Mouse (Mus musculus): ENCODE measurements around the gene U90926. TPM values are rescaled to one million over a fixed set of nuclear protein-coding genes. Genes with fewer than 3 reads are reported as not detected.

The U90926 gene
- polyA plus RNA-seq, 1 experiment from 2014 or later, result not detected

Other genes with a start within 250 kb of the U90926 start
- not detected in 2 replicates for gene Odaph, start 227.9 kb downstream of the U90926 start, polyA plus RNA-seq (2014; fragmentation: Nextera tagmentation; extraction: Ambion mirVana)
- gene Cdkl2, start 171.5 kb downstream of the U90926 start, polyA plus RNA-seq (2014; fragmentation: Nextera tagmentation; extraction: Ambion mirVana), result 3.9 and 7.6 TPM in 2 replicates
- 351 and 398 TPM in 2 replicates for gene G3bp2, start 131.7 kb downstream of the U90926 start, polyA plus RNA-seq (2014; fragmentation: Nextera tagmentation; extraction: Ambion mirVana)
- 30.1 and 32.0 TPM in 2 replicates for gene Uso1, start 77.5 kb downstream of the U90926 start, polyA plus RNA-seq (2014; fragmentation: Nextera tagmentation; extraction: Ambion mirVana)
- gene Ppef2, start 40.9 kb upstream of the U90926 start, polyA plus RNA-seq (2014; fragmentation: Nextera tagmentation; extraction: Ambion mirVana), result 0.25 and 0.36 TPM in 2 replicates
- 8.8 and 10.0 TPM in 2 replicates for gene Naaa, start 62.8 kb upstream of the U90926 start, polyA plus RNA-seq (2014; fragmentation: Nextera tagmentation; extraction: Ambion mirVana)
- 28.6 and 33.2 TPM in 2 replicates for gene Sdad1, start 95.1 kb upstream of the U90926 start, polyA plus RNA-seq (2014; fragmentation: Nextera tagmentation; extraction: Ambion mirVana)
- not detected in 2 replicates for gene Cxcl9, start 112.7 kb upstream of the U90926 start, polyA plus RNA-seq (2014; fragmentation: Nextera tagmentation; extraction: Ambion mirVana)
- 2.9 and 4.9 TPM in 2 replicates for gene Art3, start 116.4 kb upstream of the U90926 start, polyA plus RNA-seq (2014; fragmentation: Nextera tagmentation; extraction: Ambion mirVana)
- gene Cxcl10, start 133.5 kb upstream of the U90926 start, polyA plus RNA-seq (2014; fragmentation: Nextera tagmentation; extraction: Ambion mirVana), result 0.44 TPM in 1 of 2 replicates, not detected in the other
- gene Nup54, start 219.8 kb upstream of the U90926 start, polyA plus RNA-seq (2014; fragmentation: Nextera tagmentation; extraction: Ambion mirVana), result 55.4 and 63.2 TPM in 2 replicates